Mouse (Mus musculus) c-Kit-positive CD71-negative TER-119-negative erythroid progenitor cells, embryonic 14.5 days (primary cell): ENCODE results near the gene Itih1.
A peak's percentile ranks its signal among the peaks of the same experiment; 100 is the strongest.

Source experiments
- DNase-seq: peaks from one replicate; pipeline ENCODE4 v3.0.0-alpha.2; 2013; ENCODE audit warnings: low read depth

Gene Itih1

GRCm38 (mm10) chr14:30904307-30904706, 38.8 kb downstream of the Itih1 start:
- DNase-seq: no peak

GRCm38 (mm10) chr14:30903036-30903435, 40.1 kb downstream of the Itih1 start:
- DNase-seq: no peak

GRCm38 (mm10) chr14:30902628-30903027, 40.5 kb downstream of the Itih1 start:
- DNase-seq: no peak

GRCm38 (mm10) chr14:30899972-30900371, 43.1 kb downstream of the Itih1 start:
- DNase-seq: no peak

GRCm38 (mm10) chr14:30888271-30888732, 54.8 kb downstream of the Itih1 start:
- no peak for DNase-seq

GRCm38 (mm10) chr14:30886204-30886603, 56.9 kb downstream of the Itih1 start, which contains the start of gene Itih4:
Gene Itih4 (plus strand): TSS chr14:30886476.
- no peak for DNase-seq

GRCm38 (mm10) chr14:30885298-30885697, 57.8 kb downstream of the Itih1 start:
- no peak for DNase-seq

GRCm38 (mm10) chr14:30881718-30882108, 61.4 kb downstream of the Itih1 start:
- no peak for DNase-seq

GRCm38 (mm10) chr14:30880811-30881717, 62.0 kb downstream of the Itih1 start:
- peak; percentile 49 for DNase-seq

GRCm38 (mm10) chr14:30880251-30880650, 62.8 kb downstream of the Itih1 start:
- DNase-seq: no peak

- no peak for DNase-seq
Measured at GRCm38 (mm10) chr14:30879794-30880193, 63.3 kb downstream of the Itih1 start.
